15 mouse cellular contexts compared by ENCODE assay signal in the genomic region with DNA sequence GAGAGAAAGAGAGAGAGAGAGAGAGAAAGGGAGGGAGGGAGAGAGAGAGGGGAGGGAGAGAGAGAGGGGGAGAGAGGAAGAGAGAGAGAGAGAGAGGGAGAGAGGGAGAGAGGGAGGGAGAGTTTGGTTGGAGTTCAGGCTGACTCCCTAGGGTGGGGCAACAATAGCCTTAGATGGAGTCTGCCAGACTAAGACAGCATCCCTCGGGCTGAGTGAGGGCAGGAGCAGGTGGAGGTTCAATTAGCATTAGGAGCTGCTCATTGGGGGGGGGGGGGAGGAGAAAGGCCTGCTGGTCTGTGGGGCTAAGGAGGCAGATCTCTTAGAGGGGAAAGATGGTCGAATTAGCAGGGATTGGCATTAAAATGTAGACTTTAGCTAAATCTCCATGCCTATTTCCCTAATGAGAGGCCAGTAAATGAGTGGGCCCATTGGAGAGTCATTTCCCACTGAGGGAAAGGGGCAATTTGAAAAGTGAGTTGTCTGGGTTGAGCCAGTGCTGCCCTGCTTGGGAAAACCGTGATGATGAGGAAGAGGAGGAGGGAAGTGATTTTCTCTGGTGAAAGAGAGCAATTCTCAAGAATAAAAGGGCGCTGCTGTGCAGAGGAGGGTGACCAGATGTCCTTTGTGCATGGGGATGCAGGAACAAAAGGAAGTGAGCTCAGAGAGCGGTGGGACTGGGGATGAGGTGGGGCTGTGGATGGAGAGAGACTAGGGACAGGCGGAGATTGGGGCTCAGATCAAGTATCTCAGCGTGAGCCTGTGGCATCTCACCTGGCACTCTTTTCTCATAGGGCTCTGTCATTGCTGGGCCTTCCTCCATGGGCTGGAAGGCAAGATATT.
DNase-seq lines count a peak whose midpoint lies in the region; ATAC-seq and TF ChIP-seq lines count a peak whose summit lies in the region.
"Had no signal": no experiment of that assay in that cellular context is flagged by ENCODE, and none has a peak within 500 bp of the region (broad histone marks: within the 10 kb centered on the region; RNA-seq: fewer than 3 reads in every experiment).

No protein-coding gene starts in this region.

- H3K4me3 ChIP-seq in ES-E14 (ENCODE audit: insufficient read depth in 1 of 2, low read depth in 1 of 2, low read length in 2 of 2, poor library complexity in 1 of 2, severe bottlenecking in 1 of 2): no peak overlapping the region
- no peak overlapping the region for H3K4me3 ChIP-seq in forebrain, embryonic 13.5 days
- no peak overlapping the region for H3K4me3 ChIP-seq in midbrain, embryonic 13.5 days (replicated peaks)
- H3K4me3 ChIP-seq: heart, adult 2 months; liver, embryonic 13.5 days; stomach, embryonic 15.5 days had no signal

- H3K4me2 ChIP-seq in forebrain, embryonic 13.5 days: no peak overlapping the region
- H3K4me2 ChIP-seq in midbrain, embryonic 13.5 days (replicated peaks): no peak overlapping the region
- H3K4me2 ChIP-seq: liver, embryonic 13.5 days; stomach, embryonic 15.5 days had no signal

- H3K27me3 ChIP-seq in forebrain, embryonic 13.5 days: no peaks in the 10 kb centered on the region
- H3K27me3 ChIP-seq in midbrain, embryonic 13.5 days: no peaks in the 10 kb centered on the region
- H3K27me3 ChIP-seq: liver, embryonic 13.5 days; stomach, embryonic 15.5 days had no signal

- 0 out of 4 replicates have a peak, but pooled peaks cover 0 to 6% of the 10 kb centered on the region in 2 experiments for H3K4me1 ChIP-seq in ES-E14 (ENCODE audit: control insufficient read depth in 2 of 2, insufficient read depth in 2 of 2, low read length in 2 of 2, poor library complexity in 1 of 2)
- H3K4me1 ChIP-seq in forebrain, embryonic 13.5 days: peaks cover 16% of the 10 kb centered on the region
- peaks cover 8% of the 10 kb centered on the region for H3K4me1 ChIP-seq in midbrain, embryonic 13.5 days (replicated peaks)
- H3K4me1 ChIP-seq: liver, embryonic 13.5 days; stomach, embryonic 15.5 days had no signal

- no peak overlapping the region for H3K9ac ChIP-seq in ES-E14 (ENCODE audit: insufficient read depth, low read depth, low read length, poor library complexity, severe bottlenecking)
- no peak overlapping the region for H3K9ac ChIP-seq in forebrain, embryonic 13.5 days
- no peak overlapping the region for H3K9ac ChIP-seq in midbrain, embryonic 13.5 days (replicated peaks)
- H3K9ac ChIP-seq: liver, embryonic 13.5 days; stomach, embryonic 15.5 days had no signal

- no peaks in the 10 kb centered on the region for H3K9me3 ChIP-seq in ES-E14 (ENCODE audit: control insufficient read depth, insufficient read depth, low read depth, low read length)
- no peaks in the 10 kb centered on the region for H3K9me3 ChIP-seq in forebrain, embryonic 13.5 days (replicated peaks)
- H3K9me3 ChIP-seq in midbrain, embryonic 13.5 days: no peaks in the 10 kb centered on the region
- H3K9me3 ChIP-seq: liver, embryonic 13.5 days; stomach, embryonic 15.5 days had no signal

- peak; percentile 87 for ATAC-seq in forebrain, embryonic 13.5 days
- ATAC-seq in midbrain, embryonic 13.5 days: peak; percentile 82

- in situ Hi-C loops in ES-E14 (cut with MboI; ENCODE audit: low sequenced_read_pairs in 2 of 2, unreplicated experiment in 2 of 2): no loop called here

- H3K27ac ChIP-seq in ES-E14 (ENCODE audit: insufficient read depth, low read depth, low read length, poor library complexity, severe bottlenecking): no peak overlapping the region
- peak overlapping the region; percentile 73 for H3K27ac ChIP-seq in forebrain, embryonic 13.5 days
- H3K27ac ChIP-seq in midbrain, embryonic 13.5 days: peak overlapping the region; percentile 64
- H3K27ac ChIP-seq: heart, adult 2 months; liver, embryonic 13.5 days; stomach, embryonic 15.5 days had no signal

- 7% methylated on average over 7 of the region's 7 CpGs for WGBS in forebrain, embryonic 13.5 days
- 4% methylated on average over 7 of the region's 7 CpGs for WGBS in midbrain, embryonic 13.5 days

- peak; percentile 54 for DNase-seq in heart, adult 11 months
- no peak for DNase-seq in heart, postnatal 25 days (ENCODE audit: low spot score)
- peak; percentile 28 for DNase-seq in ES-E14 (ENCODE audit: low read depth, low spot score)
- DNase-seq in left cerebral cortex, postnatal 25 days (ENCODE audit: low spot score in 2 of 2): no peak
- no peak for DNase-seq in urinary bladder, postnatal 25 days (ENCODE audit: low spot score)
- no peak for DNase-seq in ovary, postnatal 36 days (ENCODE audit: low spot score)
- DNase-seq: cerebellum, adult 18-20 months; heart, adult 2 months; kidney, adult 9 months; layer of hippocampus, postnatal 36 days; liver, embryonic 13.5 days; thymus, postnatal 14 days had no signal

- intact Hi-C loops in heart, postnatal 25 days (cut with DNase I): no loop called here
- intact Hi-C loops in left cerebral cortex, postnatal 25 days (cut with DNase I): no loop called here

- H3K36me3 ChIP-seq in ES-E14 (ENCODE audit: control insufficient read depth, insufficient read depth, low read length, poor library complexity, severe bottlenecking): no peaks in the 10 kb centered on the region
- no peaks in the 10 kb centered on the region for H3K36me3 ChIP-seq in forebrain, embryonic 13.5 days (ENCODE audit: poor library complexity, severe bottlenecking)
- H3K36me3 ChIP-seq in midbrain, embryonic 13.5 days: no peaks in the 10 kb centered on the region
- H3K36me3 ChIP-seq: liver, embryonic 13.5 days; stomach, embryonic 15.5 days had no signal

TF ChIP-seq in ES-E14, 5 proteins besides CTCF, POLR2A, EP300 and RAD21:
- TF ChIP-seq MAFK (IDR thresholded peaks at IDR 0.05; ENCODE audit: insufficient read depth, low read depth, low read length) (no peak), ZNF384 (IDR thresholded peaks at IDR 0.05; ENCODE audit: low read depth, low read length) (no peak), CHD2 (IDR thresholded peaks at IDR 0.05; ENCODE audit: low read depth, low read length) (no peak), HCFC1 (IDR thresholded peaks at IDR 0.05; ENCODE audit: borderline replicate concordance, insufficient read depth, low read length) (no peak)

Comparison
In these comparisons a context has a peak if more than half of its experiments do, and no peak if none do; other contexts are left out.
1. DNase-seq: peak in heart, adult 11 months (single experiment) and ES-E14 (single experiment); none in heart, postnatal 25 days (single experiment), left cerebral cortex, postnatal 25 days (0 of 2), urinary bladder, postnatal 25 days (single experiment) and ovary, postnatal 36 days (single experiment).